Mouse (Mus musculus) bone marrow, adult 2 months (tissue): Measurements from ENCODE around the gene Sergef.

Source experiments
- CTCF ChIP-seq: fragments of 200-500 bp; IDR thresholded peaks from 2 replicates; pipeline ENCODE4 v1.5.1; 2011; ENCODE audit warnings: low read length, control low read depth; ENCODE audit not compliant: control insufficient read depth, insufficient read depth
- POLR2A ChIP-seq: fragments of 200-500 bp; IDR thresholded peaks from 2 replicates; pipeline ENCODE4 v1.6.1; 2011; ENCODE audit warnings: low read depth, mild to moderate bottlenecking, control low read depth, low read length, borderline replicate concordance; ENCODE audit not compliant: control insufficient read depth

DNA sequence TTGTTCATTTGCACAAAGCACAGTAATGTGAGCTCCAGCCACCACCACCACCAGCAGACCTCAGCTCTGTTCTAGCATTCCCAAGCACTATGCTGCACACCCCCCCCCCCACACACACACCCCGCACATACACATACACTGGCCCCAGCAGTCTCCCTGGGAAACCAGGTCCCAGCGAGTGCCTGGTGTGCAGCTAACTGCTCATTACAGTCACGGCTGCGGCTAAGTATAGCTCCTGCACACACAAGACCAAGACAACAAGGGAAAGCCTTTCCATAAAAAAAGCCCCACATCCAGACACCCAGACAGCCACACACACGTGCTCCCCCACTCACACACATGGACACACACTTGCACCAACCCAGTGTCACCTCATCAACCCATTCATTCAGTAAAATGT lies 226.8 kb downstream of the Sergef start:
- TF ChIP-seq CTCF (no peak), POLR2A (no peak)
